ENCODE assay signal across 10 mouse cellular contexts in genomic region chr5:130924245-130924827, GRCm38 (mm10).
DNase-seq lines count a peak whose midpoint lies in the region; TF ChIP-seq lines count a peak whose summit lies in the region.
"Had no signal": no experiment of that assay in that cellular context is flagged by ENCODE, and none has a peak within 500 bp of the region (broad histone marks: within the 10 kb centered on the region; RNA-seq: fewer than 3 reads in every experiment).

No protein-coding gene starts in this region.

- TF ChIP-seq CTCF in kidney, adult 2 months (conservative IDR thresholded peaks at IDR 0.05; ENCODE audit: insufficient read depth, insufficient read length, low read depth, low read length): no peak
- TF ChIP-seq CTCF in gastrocnemius, adult 2 months (IDR thresholded peaks at IDR 0.05): no peak

- H3K27me3 ChIP-seq in kidney, adult 2 months (replicated peaks; ENCODE audit: control insufficient read depth, insufficient read depth, low read length): no peaks in the 10 kb centered on the region
- H3K27me3 ChIP-seq in hindbrain, embryonic 10.5 days (ENCODE audit: insufficient read depth, poor library complexity, severe bottlenecking): no peaks in the 10 kb centered on the region
- H3K27me3 ChIP-seq in limb, embryonic 10.5 days (ENCODE audit: low read depth, poor library complexity, severe bottlenecking): no peaks in the 10 kb centered on the region
- H3K27me3 ChIP-seq: embryonic facial prominence, embryonic 12.5 days; heart, embryonic 13.5 days had no signal

- intact Hi-C loops in gastrocnemius, adult 2 months (cut with DNase I): no loop called here

- H3K9me3 ChIP-seq in hindbrain, embryonic 10.5 days: peaks cover 9% of the 10 kb centered on the region; the same call in 1 of the 2 replicates
- H3K9me3 ChIP-seq in limb, embryonic 10.5 days (replicated peaks): no peaks in the 10 kb centered on the region
- H3K9me3 ChIP-seq: embryonic facial prominence, embryonic 12.5 days; heart, embryonic 13.5 days had no signal

- no peak overlapping the region for H3K4me3 ChIP-seq in kidney, adult 2 months (ENCODE audit: insufficient read depth, low read depth, low read length)
- no peak overlapping the region for H3K4me3 ChIP-seq in hindbrain, embryonic 10.5 days
- no peak overlapping the region for H3K4me3 ChIP-seq in limb, embryonic 10.5 days
- H3K4me3 ChIP-seq in gastrocnemius, adult 2 months: no peak overlapping the region
- H3K4me3 ChIP-seq: embryonic facial prominence, embryonic 12.5 days; heart, embryonic 13.5 days had no signal

- no peak overlapping the region for H3K27ac ChIP-seq in kidney, adult 2 months (ENCODE audit: insufficient read depth, low read depth, low read length)
- 0 out of 2 replicates have a peak overlapping the region, but pooled peaks have one; percentile 8 for H3K27ac ChIP-seq in hindbrain, embryonic 10.5 days
- peak overlapping the region; percentile 66 for H3K27ac ChIP-seq in limb, embryonic 10.5 days
- H3K27ac ChIP-seq in gastrocnemius, adult 2 months: no peak overlapping the region
- H3K27ac ChIP-seq: embryonic facial prominence, embryonic 12.5 days; heart, embryonic 13.5 days had no signal

- peak; percentile 26 for DNase-seq in kidney, adult 2 months
- no peak for DNase-seq in kidney, adult 18-20 months
- peak; percentile 67 for DNase-seq in ZHBTc4 (ENCODE audit: low read depth, low spot score)
- no peak for DNase-seq in hindbrain, embryonic 10.5 days (ENCODE audit: low spot score)
- DNase-seq in limb, embryonic 10.5 days (ENCODE audit: low spot score): no peak
- DNase-seq in gastrocnemius, adult 2 months: no peak
- DNase-seq in c-Kit-positive CD71-positive TER-119-positive erythroid progenitor cells, embryonic 14.5 days (ENCODE audit: low spot score): no peak
- no peak for DNase-seq in urinary bladder, postnatal 14 days (ENCODE audit: low spot score)

- H3K36me3 ChIP-seq in kidney, adult 2 months (ENCODE audit: control insufficient read depth, insufficient read depth, low read length): no peaks in the 10 kb centered on the region
- H3K36me3 ChIP-seq in hindbrain, embryonic 10.5 days: no peaks in the 10 kb centered on the region
- no peaks in the 10 kb centered on the region for H3K36me3 ChIP-seq in limb, embryonic 10.5 days
- H3K36me3 ChIP-seq: embryonic facial prominence, embryonic 12.5 days; heart, embryonic 13.5 days had no signal

- no peaks in the 10 kb centered on the region for H3K4me1 ChIP-seq in kidney, adult 2 months (ENCODE audit: control insufficient read depth, insufficient read depth, low read length)
- peaks cover 14% of the 10 kb centered on the region for H3K4me1 ChIP-seq in hindbrain, embryonic 10.5 days (replicated peaks)
- peaks cover 10% of the 10 kb centered on the region for H3K4me1 ChIP-seq in limb, embryonic 10.5 days

- TF ChIP-seq POLR2A in kidney, adult 2 months (IDR thresholded peaks at IDR 0.05; ENCODE audit: low read depth, low read length): no peak

- WGBS in kidney, adult 2 months: 12% methylated on average over 2 of the region's 2 CpGs
- WGBS in hindbrain, embryonic 10.5 days: 25% methylated on average over 2 of the region's 2 CpGs
- 14% methylated on average over 2 of the region's 2 CpGs for WGBS in limb, embryonic 10.5 days

Comparison
In these comparisons a context has a peak if more than half of its experiments do, and no peak if none do; other contexts are left out.
1. DNase-seq: peak in kidney, adult 2 months (single experiment) and ZHBTc4 (single experiment); none in kidney, adult 18-20 months (single experiment), hindbrain, embryonic 10.5 days (single experiment), limb, embryonic 10.5 days (single experiment), gastrocnemius, adult 2 months (single experiment), c-Kit-positive CD71-positive TER-119-positive erythroid progenitor cells, embryonic 14.5 days (single experiment) and urinary bladder, postnatal 14 days (single experiment).
2. H3K27ac ChIP-seq: peak in hindbrain, embryonic 10.5 days (single experiment) and limb, embryonic 10.5 days (single experiment); none in kidney, adult 2 months (single experiment) and gastrocnemius, adult 2 months (single experiment).